Mouse (Mus musculus) ES-Bruce4 (cell line): ENCODE measurements around the gene Naa11.

ENCODE experiments used
- CTCF ChIP-seq: IDR thresholded peaks from one replicate; pipeline ENCODE4 v1.8.1; 2011; ENCODE audit warnings: low read depth, low read length
- POLR2A ChIP-seq: IDR thresholded peaks from one replicate; pipeline ENCODE4 v1.8.1; 2011; ENCODE audit warnings: low read length; ENCODE audit not compliant: insufficient read depth

GRCm38 (mm10) chr5:97334794-97335193, 57.4 kb downstream of the Naa11 start:
- no peak for TF ChIP-seq CTCF
- TF ChIP-seq POLR2A, result no peak
